Mouse (Mus musculus) spleen, adult 2 months (tissue): ENCODE data around the gene Asap2.

Source experiments
- CTCF ChIP-seq: fragments of 200-500 bp; IDR thresholded peaks from 2 replicates; pipeline ENCODE4 v1.5.1; 2011; ENCODE audit warnings: mild to moderate bottlenecking, inconsistent platforms; ENCODE audit not compliant: insufficient read depth, insufficient read length, insufficient replicate concordance; ENCODE audit errors: extremely low read depth
- POLR2A ChIP-seq: fragments of 200-500 bp; IDR thresholded peaks from 2 replicates; pipeline ENCODE4 v1.6.1; 2011; ENCODE audit warnings: low read depth, low read length, inconsistent platforms

- TF ChIP-seq CTCF (no peak), POLR2A (no peak)
Measured at GRCm38 (mm10) chr12:21160327-21160828, 170.1 kb downstream of the Asap2 start.
